Mouse (Mus musculus) bone marrow macrophage, adult 2 months (primary cell): ENCODE data around the gene Disp1. TPM values are rescaled to one million over a fixed set of nuclear protein-coding genes. Genes with fewer than 3 reads are reported as not detected.

Experiments used
- H3K27ac ChIP-seq: 2 replicates; pipeline ENCODE4 v1.5.1; 2012; ENCODE audit warnings: low read depth, low read length; ENCODE audit not compliant: insufficient read depth
- H3K4me1 ChIP-seq: 2 replicates; pipeline ENCODE4 v1.6.1; 2012; ENCODE audit warnings: low read length; ENCODE audit not compliant: control insufficient read depth, insufficient read depth
- H3K4me3 ChIP-seq: 2 replicates; pipeline ENCODE4 v1.5.1; 2012; ENCODE audit warnings: mild to moderate bottlenecking, low read length, moderate library complexity; ENCODE audit not compliant: insufficient read depth
- CTCF ChIP-seq: IDR thresholded peaks from 2 replicates; pipeline ENCODE4 v1.5.1; 2012; ENCODE audit warnings: low read depth, mild to moderate bottlenecking, low read length, moderate library complexity
- POLR2A ChIP-seq: IDR thresholded peaks from 2 replicates; pipeline ENCODE4 v1.6.1; 2012; ENCODE audit warnings: mild to moderate bottlenecking, low read depth, low read length, borderline replicate concordance
- polyA plus RNA-seq: library from polyadenylated mRNA; stranded (reverse); fragments of >200 nt; gene quantifications from 2 replicates; pipeline ENCODE4 v1.2.4, GENCODE M21; 2012; ENCODE audit not compliant: missing spikeins, insufficient read depth, insufficient read length

Disp1 gene
- polyA plus RNA-seq, 1 experiment = 7.2 TPM

- H3K4me3 ChIP-seq = no peak overlapping the region
- H3K4me1 ChIP-seq = peaks cover 13% of the 10 kb centered on the region
- TF ChIP-seq CTCF = no peak
- TF ChIP-seq POLR2A = no peak
- no peak overlapping the region for H3K27ac ChIP-seq
Measured at GRCm38 (mm10) chr1:183100245-183100644, 121.1 kb downstream of the Disp1 start.

- H3K4me1 ChIP-seq = peaks cover 13% of the 10 kb centered on the region
- H3K27ac ChIP-seq = no peak overlapping the region
- H3K4me3 ChIP-seq = no peak overlapping the region
- TF ChIP-seq CTCF = no peak
- no peak for TF ChIP-seq POLR2A
Measured at GRCm38 (mm10) chr1:183099686-183100085, 121.6 kb downstream of the Disp1 start.

GRCm38 (mm10) chr1:183097606-183098005 is 123.7 kb downstream of the Disp1 start:
- TF ChIP-seq CTCF (no peak), POLR2A (no peak)
- Histone ChIP-seq H3K27ac (no peak overlapping the region), H3K4me3 (no peak overlapping the region), H3K4me1 (peaks cover 13% of the 10 kb centered on the region)

- no peaks in the 10 kb centered on the region for H3K4me1 ChIP-seq
- H3K27ac ChIP-seq = no peak overlapping the region
- no peak for TF ChIP-seq POLR2A
- no peak for TF ChIP-seq CTCF
Measured at GRCm38 (mm10) chr1:183095454-183096088, 125.8 kb downstream of the Disp1 start.

GRCm38 (mm10) chr1:183092296-183092695 is 129.0 kb downstream of the Disp1 start:
- Histone ChIP-seq H3K27ac (no peak overlapping the region), H3K4me3 (no peak overlapping the region), H3K4me1 (no peaks in the 10 kb centered on the region)
- TF ChIP-seq CTCF (no peak), POLR2A (no peak)

More at GRCm38 (mm10) chr1:183095454-183096088, 125.8 kb downstream of the Disp1 start:
- no peak overlapping the region for H3K4me3 ChIP-seq

GRCm38 (mm10) chr1:183091203-183091602 is 130.1 kb downstream of the Disp1 start:
- H3K4me3 ChIP-seq = no peak overlapping the region

GRCm38 (mm10) chr1:183088661-183089060 is 132.7 kb downstream of the Disp1 start:
- Histone ChIP-seq H3K4me3 (no peak overlapping the region), H3K4me1 (no peaks in the 10 kb centered on the region), H3K27ac (no peak overlapping the region)
- TF ChIP-seq CTCF = no peak
- TF ChIP-seq POLR2A = no peak

More at GRCm38 (mm10) chr1:183091203-183091602, 130.1 kb downstream of the Disp1 start:
- Histone ChIP-seq H3K4me1 (no peaks in the 10 kb centered on the region), H3K27ac (no peak overlapping the region)
- TF ChIP-seq POLR2A (no peak), CTCF (no peak)

- H3K4me3 ChIP-seq = no peak overlapping the region
- TF ChIP-seq CTCF (no peak), POLR2A (no peak)
- H3K27ac ChIP-seq = no peak overlapping the region
- no peaks in the 10 kb centered on the region for H3K4me1 ChIP-seq
Measured at GRCm38 (mm10) chr1:183086843-183087242, 134.5 kb downstream of the Disp1 start.

GRCm38 (mm10) chr1:183084085-183085050 is 137.0 kb downstream of the Disp1 start:
- TF ChIP-seq POLR2A = no peak
- no peak for TF ChIP-seq CTCF
- peaks cover 4% of the 10 kb centered on the region; the same call in 1 of the 2 replicates for H3K4me1 ChIP-seq
- no peak overlapping the region for H3K27ac ChIP-seq
- H3K4me3 ChIP-seq = no peak overlapping the region

GRCm38 (mm10) chr1:183082436-183082835 is 138.9 kb downstream of the Disp1 start:
- Histone ChIP-seq H3K4me1 (peaks cover 4% of the 10 kb centered on the region; the same call in 1 of the 2 replicates), H3K27ac (no peak overlapping the region), H3K4me3 (no peak overlapping the region)
- TF ChIP-seq CTCF = no peak

GRCm38 (mm10) chr1:183081126-183081525 is 140.2 kb downstream of the Disp1 start:
- H3K4me1 ChIP-seq = peaks cover 4% of the 10 kb centered on the region; the same call in 1 of the 2 replicates
- no peak for TF ChIP-seq CTCF
- TF ChIP-seq POLR2A = no peak
- no peak overlapping the region for H3K4me3 ChIP-seq
- H3K27ac ChIP-seq = no peak overlapping the region
